Mouse (Mus musculus): ENCODE results near the gene Gm9817. TPM values are rescaled to one million over a fixed set of nuclear protein-coding genes. Genes with fewer than 3 reads are reported as not detected.

Gene Gm9817
- polyA plus RNA-seq, 2 experiments, result 0.09 TPM; not detected in 1

- DNase-seq (ENCODE audit: low spot score) (no peak), ATAC-seq (ENCODE audit: low FRiP score, low read depth) (no peak)
- H3K27me3 ChIP-seq (ENCODE audit: control insufficient read depth, insufficient read depth, low read length), result no peaks in the 10 kb centered on the region
- H3K4me1 ChIP-seq (ENCODE audit: control insufficient read depth, insufficient read depth, low read length), result no peaks in the 10 kb centered on the region
- no peaks in the 10 kb centered on the region for H3K9me3 ChIP-seq (ENCODE audit: control insufficient read depth, low read length)
- no peak overlapping the region for H3K4me2 ChIP-seq (replicated peaks; ENCODE audit: low read depth, low read length, severe bottlenecking)
- 28% methylated on average over 3 of the region's 3 CpGs for WGBS
- H3K9ac ChIP-seq (ENCODE audit: low read depth, low read length, severe bottlenecking), result no peak overlapping the region
- no peak for TF ChIP-seq POLR2A (IDR thresholded peaks at IDR 0.05; ENCODE audit: borderline replicate concordance, extremely low read depth, insufficient read depth, insufficient read length)
- H3K4me3 ChIP-seq (replicated peaks; ENCODE audit: low read length), result no peak overlapping the region
- no peak overlapping the region for H3K27ac ChIP-seq (replicated peaks; ENCODE audit: low read depth, low read length)
- no peaks in the 10 kb centered on the region for H3K36me3 ChIP-seq (ENCODE audit: control insufficient read depth, insufficient read depth, low read length)
Measured at GRCm38 (mm10) chr13:45106480-45106879, 28.0 kb downstream of the Gm9817 start.

- 74% methylated on average over 7 of the region's 7 CpGs for WGBS
- no peak for DNase-seq (ENCODE audit: low spot score)
- Histone ChIP-seq H3K4me1 (ENCODE audit: control insufficient read depth, insufficient read depth, low read length) (no peaks in the 10 kb centered on the region), H3K36me3 (ENCODE audit: control insufficient read depth, insufficient read depth, low read length) (no peaks in the 10 kb centered on the region), H3K27me3 (ENCODE audit: control insufficient read depth, insufficient read depth, low read length) (no peaks in the 10 kb centered on the region), H3K4me3 (replicated peaks; ENCODE audit: low read length) (no peak overlapping the region), H3K9me3 (ENCODE audit: control insufficient read depth, low read length) (no peaks in the 10 kb centered on the region), H3K27ac (replicated peaks; ENCODE audit: low read depth, low read length) (no peak overlapping the region), H3K4me2 (replicated peaks; ENCODE audit: low read depth, low read length, severe bottlenecking) (no peak overlapping the region), H3K9ac (ENCODE audit: low read depth, low read length, severe bottlenecking) (no peak overlapping the region)
- no peak for TF ChIP-seq POLR2A (IDR thresholded peaks at IDR 0.05; ENCODE audit: borderline replicate concordance, extremely low read depth, insufficient read depth, insufficient read length)
- ATAC-seq (ENCODE audit: low FRiP score, low read depth), result no peak
Measured at GRCm38 (mm10) chr13:45108851-45109390, 30.4 kb downstream of the Gm9817 start.

- TF ChIP-seq POLR2A (IDR thresholded peaks at IDR 0.05; ENCODE audit: borderline replicate concordance, extremely low read depth, insufficient read depth, insufficient read length), result no peak
- ATAC-seq (ENCODE audit: low FRiP score, low read depth), result no peak
- DNase-seq (ENCODE audit: low spot score), result no peak
- Histone ChIP-seq H3K9ac (ENCODE audit: low read depth, low read length, severe bottlenecking) (no peak overlapping the region), H3K4me3 (replicated peaks; ENCODE audit: low read length) (no peak overlapping the region), H3K36me3 (ENCODE audit: control insufficient read depth, insufficient read depth, low read length) (no peaks in the 10 kb centered on the region), H3K9me3 (ENCODE audit: control insufficient read depth, low read length) (no peaks in the 10 kb centered on the region), H3K4me1 (ENCODE audit: control insufficient read depth, insufficient read depth, low read length) (no peaks in the 10 kb centered on the region), H3K27ac (replicated peaks; ENCODE audit: low read depth, low read length) (no peak overlapping the region), H3K4me2 (replicated peaks; ENCODE audit: low read depth, low read length, severe bottlenecking) (no peak overlapping the region), H3K27me3 (ENCODE audit: control insufficient read depth, insufficient read depth, low read length) (no peaks in the 10 kb centered on the region)
- WGBS, result 80% methylated on average over 5 of the region's 5 CpGs
Measured at GRCm38 (mm10) chr13:45118375-45118774, 39.9 kb downstream of the Gm9817 start.

GRCm38 (mm10) chr13:45118822-45119221, 40.3 kb downstream of the Gm9817 start:
- DNase-seq (ENCODE audit: low spot score), result no peak
- H3K9ac ChIP-seq (ENCODE audit: low read depth, low read length, severe bottlenecking), result no peak overlapping the region
- H3K4me3 ChIP-seq (replicated peaks; ENCODE audit: low read length), result no peak overlapping the region
- no peak for TF ChIP-seq POLR2A (IDR thresholded peaks at IDR 0.05; ENCODE audit: borderline replicate concordance, extremely low read depth, insufficient read depth, insufficient read length)
- H3K4me1 ChIP-seq (ENCODE audit: control insufficient read depth, insufficient read depth, low read length), result no peaks in the 10 kb centered on the region
- no peak for ATAC-seq (ENCODE audit: low FRiP score, low read depth)
- no peak overlapping the region for H3K4me2 ChIP-seq (replicated peaks; ENCODE audit: low read depth, low read length, severe bottlenecking)
- H3K9me3 ChIP-seq (ENCODE audit: control insufficient read depth, low read length), result no peaks in the 10 kb centered on the region
- H3K27ac ChIP-seq (replicated peaks; ENCODE audit: low read depth, low read length), result no peak overlapping the region
- no peaks in the 10 kb centered on the region for H3K36me3 ChIP-seq (ENCODE audit: control insufficient read depth, insufficient read depth, low read length)
- WGBS, result 66% methylated on average over 3 of the region's 3 CpGs
- no peaks in the 10 kb centered on the region for H3K27me3 ChIP-seq (ENCODE audit: control insufficient read depth, insufficient read depth, low read length)

Other genes starting within 250 kb of the Gm9817 start
- 57.6 and 58.2 TPM in 2 replicates for gene Dtnbp1, start 76.5 kb upstream of the Gm9817 start, polyA plus RNA-seq (2012; rRNA removed)
- 69.2 and 71.8 TPM in 2 replicates for gene Dtnbp1, start 76.5 kb upstream of the Gm9817 start, polyA plus RNA-seq (2014; fragmentation: Nextera tagmentation; extraction: Ambion mirVana)

Data from limb, embryonic 14.5 days (tissue).